Mouse (Mus musculus) embryonic facial prominence, embryonic 11.5 days (tissue): ENCODE measurements around the gene Acadm. TPM values are rescaled to one million over a fixed set of nuclear protein-coding genes. Genes with fewer than 3 reads are reported as not detected.
A peak's percentile ranks its signal among the peaks of the same experiment; 100 is the strongest.

ENCODE experiments used
- ATAC-seq: fragments of 200-750 bp; cut with Nextera tagmentation; replicated peaks from 2 replicates; pipeline ENCODE4 v1.8.0; 2017; ENCODE audit warnings: low read depth; ENCODE audit not compliant: insufficient number of reproducible peaks, low FRiP score, low TSS enrichment
- DNase-seq: peaks from one replicate; pipeline ENCODE4 v3.0.0-alpha.2; 2015; ENCODE audit warnings: low spot score
- H3K27ac ChIP-seq: fragments of 300-500 bp; sonication (generic); replicated peaks from 2 replicates; pipeline ENCODE4 v1.5.1; 2014; ENCODE audit warnings: mild to moderate bottlenecking, low read depth, low read length, control low read depth
- H3K27me3 ChIP-seq: fragments of 300-500 bp; sonication (generic); 2 replicates; pipeline ENCODE4 v1.6.1; 2014; ENCODE audit warnings: mild to moderate bottlenecking, low read length, moderate library complexity, mixed read lengths; ENCODE audit not compliant: control insufficient read depth, insufficient read depth
- H3K36me3 ChIP-seq: fragments of 300-500 bp; sonication (generic); replicated peaks from 2 replicates; pipeline ENCODE4 v1.6.1; 2014; ENCODE audit warnings: low read depth, mild to moderate bottlenecking, low read length, moderate library complexity, mixed read lengths; ENCODE audit not compliant: control insufficient read depth, insufficient read depth
- H3K4me1 ChIP-seq: fragments of 300-500 bp; sonication (generic); 2 replicates; pipeline ENCODE4 v1.6.1; 2014; ENCODE audit warnings: low read length, mixed read lengths; ENCODE audit not compliant: control insufficient read depth, insufficient read depth
- H3K4me2 ChIP-seq: fragments of 300-500 bp; sonication (generic); 2 replicates; pipeline ENCODE4 v1.6.1; 2014; ENCODE audit warnings: low read depth, mild to moderate bottlenecking, control low read depth, low read length, moderate library complexity
- H3K4me3 ChIP-seq: fragments of 300-500 bp; sonication (generic); 2 replicates; pipeline ENCODE4 v1.5.1; 2014; ENCODE audit warnings: low read depth, low read length, control low read depth
- H3K9ac ChIP-seq: fragments of 300-500 bp; sonication (generic); replicated peaks from 2 replicates; pipeline ENCODE4 v1.6.1; 2014; ENCODE audit warnings: mild to moderate bottlenecking, control low read depth, low read length
- H3K9me3 ChIP-seq: fragments of 300-500 bp; sonication (generic); replicated peaks from 2 replicates; pipeline ENCODE4 v1.6.1; 2016; ENCODE audit warnings: mild to moderate bottlenecking, low read length, inconsistent platforms, mixed read lengths; ENCODE audit not compliant: control insufficient read depth
- WGBS: fragments of 180-500 bp; shearing (Covaris S2); extraction: QIAGEN DNeasy Blood & Tissue Kit; methylation state at CpG from one replicate; pipeline ENCODE4 v1.1.7; 2014; 5-methylcytosine and 5-hydroxymethylcytosine counted together
- polyA plus RNA-seq: library from polyadenylated mRNA; unstranded; fragments of >200 nt; fragmentation: Nextera tagmentation; extraction: Ambion mirVana; gene quantifications from 2 replicates; pipeline ENCODE4 v1.2.1, GENCODE M21; 2014

Acadm gene
- polyA plus RNA-seq, 1 experiment from 2014 or later = 55.3 TPM

- WGBS = 65% methylated on average over 6 of the region's 6 CpGs
- ATAC-seq (no peak), DNase-seq (peak; percentile 53)
- no peak overlapping the region for H3K4me3 ChIP-seq
- H3K9me3 ChIP-seq = no peaks in the 10 kb centered on the region
- no peak overlapping the region for H3K9ac ChIP-seq
- no peaks in the 10 kb centered on the region for H3K27me3 ChIP-seq
- no peak overlapping the region for H3K4me2 ChIP-seq
- peaks cover 15% of the 10 kb centered on the region for H3K36me3 ChIP-seq
- no peak overlapping the region for H3K27ac ChIP-seq
- H3K4me1 ChIP-seq = no peaks in the 10 kb centered on the region
Observed at GRCm38 (mm10) chr3:153904586-153904985, 39.8 kb downstream of the Acadm start.

GRCm38 (mm10) chr3:153902595-153902994, 41.8 kb downstream of the Acadm start:
- Histone ChIP-seq H3K36me3 (peaks cover 7% of the 10 kb centered on the region), H3K4me2 (no peak overlapping the region), H3K4me3 (no peak overlapping the region), H3K9me3 (no peaks in the 10 kb centered on the region), H3K9ac (no peak overlapping the region), H3K27me3 (no peaks in the 10 kb centered on the region), H3K4me1 (no peaks in the 10 kb centered on the region), H3K27ac (no peak overlapping the region)
- WGBS = 64% methylated on average over 3 of the region's 3 CpGs
- no peak for DNase-seq
- ATAC-seq = no peak

- Histone ChIP-seq H3K4me1 (no peaks in the 10 kb centered on the region), H3K27me3 (no peaks in the 10 kb centered on the region), H3K4me3 (no peak overlapping the region), H3K36me3 (peaks cover 7% of the 10 kb centered on the region), H3K9ac (no peak overlapping the region), H3K27ac (no peak overlapping the region), H3K9me3 (no peaks in the 10 kb centered on the region), H3K4me2 (no peak overlapping the region)
- 82% methylated on average over 1 of the region's 1 CpGs for WGBS
- DNase-seq (no peak), ATAC-seq (no peak)
Observed at GRCm38 (mm10) chr3:153901904-153902303, 42.5 kb downstream of the Acadm start.

- 78% methylated on average over 6 of the region's 6 CpGs for WGBS
- DNase-seq = no peak
Observed at GRCm38 (mm10) chr3:153897216-153897615, 47.2 kb downstream of the Acadm start.

GRCm38 (mm10) chr3:153895454-153895853, 49.0 kb downstream of the Acadm start:
- DNase-seq (no peak), ATAC-seq (no peak)
- Histone ChIP-seq H3K27ac (no peak overlapping the region), H3K27me3 (no peaks in the 10 kb centered on the region), H3K4me3 (no peak overlapping the region), H3K9me3 (no peaks in the 10 kb centered on the region), H3K4me2 (no peak overlapping the region), H3K4me1 (no peaks in the 10 kb centered on the region), H3K9ac (no peak overlapping the region), H3K36me3 (no peaks in the 10 kb centered on the region)
- 90% methylated on average over 3 of the region's 3 CpGs for WGBS

More at GRCm38 (mm10) chr3:153897216-153897615, 47.2 kb downstream of the Acadm start:
- no peaks in the 10 kb centered on the region for H3K4me1 ChIP-seq
- H3K9me3 ChIP-seq = no peaks in the 10 kb centered on the region
- H3K36me3 ChIP-seq = no peaks in the 10 kb centered on the region
- H3K27ac ChIP-seq = no peak overlapping the region
- no peak overlapping the region for H3K4me3 ChIP-seq
- no peak overlapping the region for H3K4me2 ChIP-seq
- H3K9ac ChIP-seq = no peak overlapping the region
- no peaks in the 10 kb centered on the region for H3K27me3 ChIP-seq
- no peak for ATAC-seq

GRCm38 (mm10) chr3:153889188-153889781, 55.1 kb downstream of the Acadm start:
- Histone ChIP-seq H3K36me3 (no peaks in the 10 kb centered on the region), H3K27ac (no peak overlapping the region), H3K9me3 (no peaks in the 10 kb centered on the region), H3K9ac (no peak overlapping the region), H3K4me1 (no peaks in the 10 kb centered on the region), H3K27me3 (no peaks in the 10 kb centered on the region), H3K4me3 (no peak overlapping the region), H3K4me2 (no peak overlapping the region)
- ATAC-seq (no peak), DNase-seq (no peak)
- WGBS = 75% methylated on average over 7 of the region's 8 CpGs

- no peaks in the 10 kb centered on the region for H3K4me1 ChIP-seq
- H3K4me2 ChIP-seq = no peak overlapping the region
- no peak overlapping the region for H3K9ac ChIP-seq
- no peak overlapping the region for H3K4me3 ChIP-seq
- no peaks in the 10 kb centered on the region for H3K27me3 ChIP-seq
- 71% methylated on average over 6 of the region's 6 CpGs for WGBS
- DNase-seq (no peak), ATAC-seq (no peak)
- H3K27ac ChIP-seq = no peak overlapping the region
- no peaks in the 10 kb centered on the region for H3K9me3 ChIP-seq
- no peaks in the 10 kb centered on the region for H3K36me3 ChIP-seq
Observed at GRCm38 (mm10) chr3:153888141-153888540, 56.3 kb downstream of the Acadm start.

- no peaks in the 10 kb centered on the region for H3K36me3 ChIP-seq
- no peak for ATAC-seq
Observed at GRCm38 (mm10) chr3:153886296-153886695, 58.1 kb downstream of the Acadm start.

More at GRCm38 (mm10) chr3:153886296-153886695, 58.1 kb downstream of the Acadm start:
- DNase-seq = no peak
- no peaks in the 10 kb centered on the region for H3K9me3 ChIP-seq
- H3K27ac ChIP-seq = no peak overlapping the region
- no peaks in the 10 kb centered on the region for H3K4me1 ChIP-seq
- no peaks in the 10 kb centered on the region for H3K27me3 ChIP-seq
- H3K4me3 ChIP-seq = no peak overlapping the region
- H3K4me2 ChIP-seq = no peak overlapping the region
- no peak overlapping the region for H3K9ac ChIP-seq
